Mouse (Mus musculus): ENCODE results near the gene Gpx3.
"Not testable (repeated sequence)": the region's sequence is repeated elsewhere in the genome, so short reads cannot be mapped to it uniquely, and the experiment has no call there.

Gpx3 gene

GRCm38 (mm10) chr11:54881051-54881474, 21.2 kb upstream of the Gpx3 start:
- no peak for DNase-seq (ENCODE audit: low spot score)

DNA sequence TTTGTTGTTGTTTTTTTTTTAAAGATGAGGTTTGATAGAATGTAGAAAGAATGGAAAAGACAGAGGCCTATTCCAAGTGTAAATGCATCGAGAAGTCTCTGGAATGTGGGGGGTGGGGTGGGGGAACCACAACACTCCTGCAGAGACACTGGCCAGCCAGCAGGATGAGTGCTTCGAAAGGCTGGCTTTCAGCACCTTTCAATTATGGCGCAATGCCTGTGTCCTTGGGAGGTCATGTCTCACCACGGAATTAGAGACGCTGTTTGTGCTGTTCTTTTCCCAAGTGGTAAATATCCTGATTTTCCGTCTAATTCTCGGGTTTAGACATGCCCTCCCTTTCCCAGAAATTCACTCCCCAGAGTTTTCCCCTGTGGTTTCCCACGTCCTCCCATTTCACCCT, 19.6 kb upstream of the Gpx3 start:
- no peak for DNase-seq (ENCODE audit: low spot score)

DNA sequence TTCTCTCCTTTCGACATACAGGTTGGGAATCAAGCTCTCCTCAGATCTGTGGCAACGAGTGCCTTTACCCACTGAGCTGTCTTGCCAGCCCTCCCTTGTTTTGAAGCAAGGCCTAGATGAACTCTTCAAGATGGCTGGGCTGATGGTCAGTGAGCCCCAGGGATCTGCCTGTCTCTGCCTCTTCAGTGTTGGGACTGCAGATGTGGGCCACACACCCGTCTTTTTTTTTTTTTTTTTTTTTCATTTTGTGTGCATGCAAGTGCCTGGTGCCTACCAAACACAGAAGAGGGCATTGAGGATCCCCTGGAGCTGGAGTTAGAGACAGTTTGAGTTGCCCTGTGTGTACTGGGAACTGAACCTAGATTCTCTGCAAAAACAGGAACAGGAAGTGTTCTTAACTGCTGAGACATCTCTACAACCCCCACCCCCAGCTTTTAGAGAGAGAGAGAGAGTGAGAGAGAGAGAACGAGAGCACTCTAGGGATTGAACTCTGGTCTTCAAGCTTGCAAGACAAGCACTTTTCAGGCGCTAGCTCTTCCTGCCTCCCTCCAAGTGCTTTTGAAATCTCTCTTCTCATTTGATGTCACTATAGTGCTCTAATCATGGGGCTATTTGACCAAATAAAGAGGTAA, 17.9 kb upstream of the Gpx3 start:
- DNase-seq (ENCODE audit: low spot score) = no peak

GRCm38 (mm10) chr11:54884937-54885336, 17.3 kb upstream of the Gpx3 start:
- DNase-seq (ENCODE audit: low spot score) = no peak

DNA sequence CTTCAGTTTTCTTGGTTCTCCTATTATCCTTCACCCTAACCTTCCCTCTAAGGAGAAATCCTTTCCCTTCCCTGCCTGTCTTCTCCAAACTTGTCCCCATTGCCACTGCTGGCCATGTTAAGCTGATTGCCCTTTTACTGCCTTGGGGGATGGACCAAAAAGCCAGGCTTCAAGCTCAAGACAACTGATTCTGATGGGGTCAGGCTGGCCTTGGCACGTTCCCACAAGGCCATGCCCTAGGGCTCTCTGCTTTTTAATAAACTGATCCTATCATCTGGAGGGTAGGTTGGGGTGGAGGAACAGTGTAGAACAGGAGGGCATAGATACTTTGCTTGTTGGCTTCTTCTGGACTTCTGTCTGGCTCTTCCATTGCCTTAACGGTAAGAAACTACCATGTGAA, 16.8 kb upstream of the Gpx3 start:
- no peak for DNase-seq (ENCODE audit: low spot score)

- no peak for DNase-seq (ENCODE audit: low spot score)
These were observed 14.3 kb upstream of the Gpx3 start for GRCm38 (mm10) chr11:54887927-54888326.

GRCm38 (mm10) chr11:54891341-54891740, 10.9 kb upstream of the Gpx3 start:
- no peak for DNase-seq (ENCODE audit: low spot score)

DNA sequence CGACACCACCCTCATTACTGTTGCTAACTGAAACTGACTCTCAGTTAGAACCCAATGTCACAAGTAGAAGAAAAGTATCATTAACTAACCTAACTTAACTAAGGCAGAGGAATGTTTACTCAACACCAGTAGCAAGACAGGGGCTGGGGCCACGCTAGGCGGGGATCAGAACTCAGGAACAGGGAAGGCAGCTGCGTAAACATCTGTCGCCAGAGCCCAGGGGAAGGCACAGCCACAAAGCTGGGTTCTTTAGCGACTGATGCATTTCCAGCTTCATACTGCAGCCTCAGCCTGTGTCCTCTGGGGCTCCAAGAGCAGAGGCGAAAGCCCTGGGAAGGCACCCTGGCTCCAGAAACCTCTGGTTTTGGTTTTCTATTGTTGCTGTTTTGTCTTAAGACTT, 10.2 kb upstream of the Gpx3 start:
- no peak for DNase-seq (ENCODE audit: low spot score)

DNA sequence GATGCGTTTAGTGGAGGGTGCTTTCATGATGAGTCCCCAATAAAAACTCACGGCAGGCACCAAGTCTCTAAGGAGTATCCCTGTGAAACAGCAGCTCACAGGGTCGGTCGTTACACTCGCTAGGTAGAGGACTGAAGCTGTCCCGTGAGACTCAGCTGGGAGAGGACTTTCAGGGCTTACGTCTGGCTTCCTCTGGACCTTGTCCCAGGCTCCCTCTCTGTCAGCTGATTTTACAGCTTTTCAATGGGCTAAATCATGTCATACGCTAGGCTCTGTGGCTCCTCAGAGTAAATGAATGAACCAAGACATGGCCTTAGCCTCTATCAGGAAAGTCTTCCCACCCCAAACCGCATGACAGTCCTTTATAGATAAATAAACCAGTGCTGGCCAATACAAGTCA, 7.7 kb upstream of the Gpx3 start:
- no peak for DNase-seq (ENCODE audit: low spot score)

GRCm38 (mm10) chr11:54896646-54897045, 5.6 kb upstream of the Gpx3 start:
- not testable (repeated sequence) for DNase-seq (ENCODE audit: low spot score)

GRCm38 (mm10) chr11:54897470-54897869, 4.8 kb upstream of the Gpx3 start:
- DNase-seq (ENCODE audit: low spot score) = no peak

GRCm38 (mm10) chr11:54899657-54900056, 2.6 kb upstream of the Gpx3 start:
- DNase-seq (ENCODE audit: low spot score) = no peak

GRCm38 (mm10) chr11:54903339-54903738, 1.1 kb downstream of the Gpx3 start:
- no peak for DNase-seq (ENCODE audit: low spot score)

DNA sequence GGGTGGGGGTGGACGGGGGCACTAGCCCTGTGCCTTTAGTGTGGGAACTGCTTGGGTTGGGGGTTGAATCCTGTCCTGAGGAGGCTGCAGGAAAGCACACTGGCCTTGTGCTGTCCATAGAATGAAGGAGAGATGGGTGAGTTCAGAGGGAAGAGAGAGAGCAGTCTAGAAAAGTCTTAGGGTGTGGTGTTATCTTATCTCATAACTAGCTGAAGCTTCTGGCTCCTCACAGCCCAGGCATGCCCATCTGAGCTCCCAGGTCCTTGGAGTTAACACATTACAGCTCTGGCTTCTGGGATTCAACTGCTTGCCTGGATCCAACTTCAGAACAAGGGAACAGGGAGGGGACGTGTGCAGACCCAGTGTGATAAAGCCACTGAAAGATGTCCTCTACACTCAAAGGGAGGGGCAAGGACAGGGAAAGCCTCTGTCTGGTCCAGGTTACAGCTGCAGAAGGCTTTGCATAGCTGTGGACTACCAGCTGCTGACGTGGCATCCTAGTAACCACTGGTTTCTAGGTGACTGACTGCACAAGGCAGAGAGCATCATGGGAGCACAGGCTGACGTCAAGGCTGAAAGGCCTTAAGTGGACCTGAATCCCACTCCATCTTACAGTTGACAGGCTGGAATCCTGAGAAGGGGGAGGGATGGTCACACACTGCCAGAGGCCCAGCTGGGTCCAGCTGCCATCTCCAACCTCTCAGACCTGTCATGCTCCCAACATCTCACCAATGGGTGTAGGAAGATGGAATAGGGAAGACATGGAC, 1.9 kb downstream of the Gpx3 start:
- no peak for DNase-seq (ENCODE audit: low spot score)

DNA sequence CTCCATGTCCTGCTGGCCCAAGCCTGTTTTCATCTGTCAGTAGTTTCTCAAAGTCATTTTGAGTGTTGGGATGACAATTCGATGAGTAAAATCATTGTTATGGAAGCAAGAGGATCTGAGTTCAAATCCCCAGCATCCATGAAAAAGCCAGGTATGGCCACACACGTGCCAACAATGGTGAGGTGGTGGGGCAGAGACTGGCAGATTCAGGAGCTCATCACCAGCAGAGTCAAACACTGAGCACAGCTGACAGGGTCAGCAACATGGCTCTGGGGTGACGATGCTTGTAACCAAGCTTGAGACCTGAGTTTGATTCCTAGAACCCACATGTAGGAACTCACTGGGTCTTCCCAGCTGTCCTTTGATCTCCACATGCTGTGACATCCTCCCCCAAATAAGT, 2.8 kb downstream of the Gpx3 start:
- no peak for DNase-seq (ENCODE audit: low spot score)

DNA sequence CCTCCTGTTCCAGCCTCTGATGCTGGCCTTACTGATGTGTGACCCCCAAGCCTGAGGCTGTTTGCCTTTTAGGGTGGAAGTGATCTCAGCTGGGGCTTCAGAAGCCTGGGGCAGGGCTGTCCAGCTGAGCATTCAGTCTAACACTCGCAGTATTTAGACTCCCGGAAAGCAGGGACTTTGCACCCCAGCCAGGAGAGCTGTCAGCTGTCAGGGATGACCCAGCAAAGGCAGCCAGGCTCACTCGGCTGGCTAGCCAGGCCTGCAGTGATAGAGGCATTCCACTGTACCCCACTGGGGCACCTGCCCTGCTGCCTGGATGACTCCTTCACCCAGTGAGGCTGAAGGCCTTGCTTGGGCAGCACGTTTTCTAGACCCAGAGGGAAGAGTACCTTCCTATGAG, 3.7 kb downstream of the Gpx3 start:
- no peak for DNase-seq (ENCODE audit: low spot score)

DNA sequence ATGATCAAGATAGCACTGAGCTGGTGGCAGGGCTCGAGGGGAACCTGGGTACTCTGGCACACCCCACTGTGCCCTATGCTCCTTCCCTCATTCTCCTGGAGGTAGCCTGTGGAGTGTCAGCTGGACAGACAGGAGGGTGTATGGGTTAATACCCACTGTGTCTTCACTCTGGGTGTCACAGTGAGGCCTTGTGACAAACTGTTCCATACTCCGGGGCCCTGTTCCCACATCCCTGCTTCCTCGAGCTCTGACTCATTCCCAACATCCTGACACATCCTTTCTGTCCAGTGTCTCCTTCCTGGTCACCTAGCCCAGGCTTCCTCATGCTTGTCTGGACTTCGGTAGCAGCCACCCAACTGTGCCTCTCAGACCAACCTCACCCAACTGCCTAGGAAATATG, 4.2 kb downstream of the Gpx3 start:
- DNase-seq (ENCODE audit: low spot score) = no peak

DNA sequence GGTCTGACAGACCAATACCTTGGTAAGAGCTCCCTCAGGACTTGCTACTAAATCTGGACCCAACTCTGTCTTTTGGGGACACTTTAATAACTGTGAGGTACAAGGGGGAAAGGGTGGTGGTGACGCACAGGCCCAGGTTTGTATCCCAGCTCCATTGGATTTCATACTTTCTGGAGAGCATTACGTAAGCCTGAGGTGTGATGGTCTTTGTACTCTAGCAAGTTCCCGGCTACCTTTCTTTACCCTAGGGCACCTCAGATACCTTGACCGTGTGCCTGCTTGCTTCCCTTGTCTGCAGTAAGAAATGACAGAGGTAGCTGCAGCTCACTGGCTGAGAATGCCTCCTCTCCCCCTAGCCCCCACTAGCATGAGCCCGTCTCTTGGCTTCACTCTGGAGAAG, 5.0 kb downstream of the Gpx3 start:
- DNase-seq (ENCODE audit: low spot score) = no peak

DNA sequence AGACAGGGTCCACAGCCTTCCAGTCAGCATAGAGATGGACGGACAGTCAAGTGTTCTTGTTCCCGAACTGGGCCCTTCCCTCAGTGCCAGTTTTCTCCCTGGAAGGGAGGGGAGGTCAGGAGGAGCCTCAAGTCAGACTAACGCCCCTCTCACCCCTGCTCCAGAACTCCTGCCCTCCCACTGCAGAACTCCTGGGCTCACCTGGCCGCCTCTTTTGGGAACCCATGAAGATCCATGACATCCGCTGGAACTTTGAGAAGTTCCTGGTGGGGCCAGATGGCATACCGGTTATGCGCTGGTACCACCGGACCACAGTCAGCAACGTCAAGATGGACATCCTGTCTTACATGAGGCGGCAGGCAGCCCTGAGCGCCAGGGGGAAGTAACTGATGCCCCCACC, 7.0 kb downstream of the Gpx3 start:
- DNase-seq (ENCODE audit: low spot score) = no peak

DNA sequence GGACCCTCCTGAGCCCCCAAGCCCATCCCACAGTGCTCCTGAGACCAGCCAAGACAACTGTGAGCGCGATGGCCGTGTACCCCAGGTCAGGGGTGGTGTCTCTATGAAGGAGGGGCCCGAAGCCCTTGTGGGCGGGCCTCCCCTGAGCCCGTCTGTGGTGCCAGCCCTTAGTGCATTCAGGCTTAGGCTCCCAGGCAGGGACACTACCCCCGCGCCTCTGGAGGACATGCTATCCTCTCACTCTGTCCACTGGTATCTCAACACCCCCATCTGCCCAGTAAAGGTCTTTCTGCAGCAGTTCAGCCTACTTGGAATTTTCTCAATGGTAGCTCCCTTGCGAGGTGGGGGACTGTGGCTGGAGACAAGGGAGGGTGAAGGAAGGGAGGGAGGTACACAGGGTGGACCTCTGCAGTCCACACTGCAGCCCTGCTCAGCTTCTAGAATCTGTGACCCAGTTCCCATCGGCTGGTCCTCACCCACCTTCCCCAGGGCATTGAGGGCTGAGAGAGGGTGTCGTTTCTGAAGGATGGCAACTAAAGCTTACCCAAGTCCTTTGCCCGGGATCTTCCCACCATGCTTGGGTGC, 7.9 kb downstream of the Gpx3 start:
- no peak for DNase-seq (ENCODE audit: low spot score)

DNA sequence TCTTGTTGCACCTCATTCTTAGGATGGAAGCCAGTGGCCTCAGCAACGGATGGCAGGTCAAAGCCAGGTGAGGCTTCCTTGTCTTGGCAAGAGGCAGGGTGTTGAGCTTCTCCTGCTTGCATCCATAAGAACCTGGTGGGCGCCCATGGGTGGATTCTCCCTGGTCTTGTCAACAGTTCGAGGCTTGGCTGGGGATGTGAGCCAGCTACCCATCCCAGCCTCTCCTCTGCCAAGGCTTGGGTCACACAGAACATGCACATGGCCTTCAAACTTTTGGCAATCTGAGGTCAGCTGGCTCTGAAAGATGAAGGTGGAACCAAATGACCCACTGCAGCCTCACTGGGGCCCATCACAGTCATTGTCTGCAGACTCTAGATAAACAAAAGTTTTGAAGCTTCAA, 8.9 kb downstream of the Gpx3 start:
- no peak for DNase-seq (ENCODE audit: low spot score)

DNA sequence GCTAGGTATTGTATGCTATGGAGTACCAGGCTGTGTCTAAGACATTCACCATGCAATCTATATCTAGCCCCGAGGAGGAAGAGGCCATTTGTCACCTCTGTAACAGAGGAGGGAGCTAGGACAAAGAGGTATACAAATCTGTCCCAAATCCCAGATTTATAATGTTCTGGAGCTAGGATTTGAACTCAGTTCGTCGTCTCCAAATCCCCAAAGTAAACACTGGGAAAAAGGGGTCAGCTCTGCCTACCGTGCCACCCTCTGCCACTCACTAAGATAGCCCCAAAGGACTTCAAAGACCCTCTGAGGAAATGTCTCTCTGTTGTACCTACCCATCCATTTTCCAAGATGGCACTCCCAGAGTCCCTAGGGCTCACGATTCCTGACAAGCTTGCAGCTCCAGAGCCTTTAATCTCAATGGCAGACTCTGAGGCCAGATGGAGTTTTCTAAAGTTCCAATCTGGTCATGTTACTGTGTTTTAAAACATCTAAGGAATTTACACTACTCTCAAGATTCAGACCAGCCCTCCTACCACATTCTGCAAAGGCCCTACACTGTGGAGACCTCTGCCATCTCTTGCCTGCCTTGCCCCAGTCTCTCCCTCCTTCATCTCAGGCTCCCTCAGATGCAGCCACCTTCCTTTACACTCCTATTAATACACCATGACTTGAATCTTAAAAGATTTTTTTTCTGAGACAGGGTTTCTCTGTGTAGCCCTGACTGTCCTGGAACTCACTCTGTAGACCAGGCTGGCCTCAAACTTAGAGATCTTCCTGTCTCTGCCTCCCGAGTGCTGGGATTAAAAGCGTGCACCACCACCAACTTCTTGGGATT, 9.6 kb downstream of the Gpx3 start:
- DNase-seq (ENCODE audit: low spot score) = no peak
